Mouse (Mus musculus): ENCODE results near the gene Ttll10.

Ttll10 gene

GRCm38 (mm10) chr4:156059261-156059660, at the start of gene Ttll10:
TSS of gene Ttll10 (minus strand) at chr4:156059414.
- Histone ChIP-seq H3K36me3 (ENCODE audit: control insufficient read depth, insufficient read depth, low read length, poor library complexity, severe bottlenecking) (no peaks in the 10 kb centered on the region), H3K27me3 (ENCODE audit: control insufficient read depth, insufficient read depth, low read length, poor library complexity, severe bottlenecking) (no peaks in the 10 kb centered on the region)
- DNase-seq (ENCODE audit: low read depth, low spot score): no peak

- no peaks in the 10 kb centered on the region for H3K36me3 ChIP-seq (ENCODE audit: control insufficient read depth, insufficient read depth, low read length, poor library complexity, severe bottlenecking)
- no peak for DNase-seq (ENCODE audit: low read depth, low spot score)
- no peaks in the 10 kb centered on the region for H3K27me3 ChIP-seq (ENCODE audit: control insufficient read depth, insufficient read depth, low read length, poor library complexity, severe bottlenecking)
These were observed 44.1 kb upstream of the Ttll10 start for GRCm38 (mm10) chr4:156103342-156103741.

GRCm38 (mm10) chr4:156101481-156101903, 42.3 kb upstream of the Ttll10 start:
- no peaks in the 10 kb centered on the region for H3K27me3 ChIP-seq (ENCODE audit: control insufficient read depth, insufficient read depth, low read length, poor library complexity, severe bottlenecking)
- DNase-seq (ENCODE audit: low read depth, low spot score): peak; percentile 37
- H3K36me3 ChIP-seq (ENCODE audit: control insufficient read depth, insufficient read depth, low read length, poor library complexity, severe bottlenecking): no peaks in the 10 kb centered on the region

DNA sequence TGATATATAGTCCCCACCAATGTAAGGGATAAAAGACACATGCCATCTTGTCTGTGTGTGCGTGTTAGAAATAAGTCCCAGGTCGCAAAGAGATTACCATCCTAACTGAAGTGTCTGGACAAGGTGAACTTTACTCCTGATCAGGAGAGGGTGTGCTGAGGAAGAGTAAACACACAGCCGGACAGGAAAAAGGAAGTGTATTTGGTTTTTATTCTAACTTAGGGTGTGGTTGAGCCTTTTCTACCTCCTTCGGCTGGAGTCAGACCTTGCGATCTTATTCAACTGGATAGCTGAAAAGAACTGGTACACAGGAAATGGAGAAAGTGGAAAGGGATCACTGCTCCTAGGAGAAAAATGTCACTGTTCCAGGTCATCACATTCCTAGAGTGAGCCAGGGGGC, 41.3 kb upstream of the Ttll10 start:
- H3K36me3 ChIP-seq (ENCODE audit: control insufficient read depth, insufficient read depth, low read length, poor library complexity, severe bottlenecking): no peaks in the 10 kb centered on the region
- DNase-seq (ENCODE audit: low read depth, low spot score): no peak

GRCm38 (mm10) chr4:156099427-156099826, 40.2 kb upstream of the Ttll10 start:
- no peak for DNase-seq (ENCODE audit: low read depth, low spot score)
- H3K36me3 ChIP-seq (ENCODE audit: control insufficient read depth, insufficient read depth, low read length, poor library complexity, severe bottlenecking): no peaks in the 10 kb centered on the region

More for the DNA sequence above, 41.3 kb upstream of the Ttll10 start:
- no peaks in the 10 kb centered on the region; the same call in 1 of the 2 replicates for H3K27me3 ChIP-seq (ENCODE audit: control insufficient read depth, insufficient read depth, low read length, poor library complexity, severe bottlenecking)

DNA sequence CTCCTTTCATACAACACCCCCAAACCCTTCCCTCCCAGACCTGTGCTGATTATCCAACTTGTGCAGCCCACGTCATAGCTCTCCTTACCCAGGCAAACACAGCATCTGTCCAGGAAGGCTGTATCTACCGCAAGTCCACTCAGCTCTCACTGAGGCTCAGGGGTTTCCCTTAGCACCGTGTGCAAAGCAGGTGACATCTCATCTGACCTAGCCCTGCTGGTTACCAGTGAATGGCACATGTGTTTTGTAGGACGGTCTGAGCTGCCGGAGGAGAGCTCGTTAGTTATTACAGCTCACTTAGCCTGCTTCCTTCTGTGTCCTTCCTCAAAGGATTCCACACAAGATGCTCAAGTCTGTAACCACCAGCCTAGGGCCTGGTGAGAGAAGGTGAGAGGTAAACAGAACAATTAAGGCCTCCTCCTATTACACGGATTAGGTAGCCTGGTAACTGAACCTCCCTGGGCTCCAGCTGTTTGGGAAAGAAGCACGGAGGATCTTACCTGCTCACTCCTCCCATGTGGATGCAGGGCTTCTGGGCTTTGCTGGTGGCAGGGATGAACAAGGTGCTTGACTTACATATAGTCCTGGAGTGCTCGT, 38.7 kb upstream of the Ttll10 start:
- no peaks in the 10 kb centered on the region for H3K36me3 ChIP-seq (ENCODE audit: control insufficient read depth, insufficient read depth, low read length, poor library complexity, severe bottlenecking)

More at GRCm38 (mm10) chr4:156099427-156099826, 40.2 kb upstream of the Ttll10 start:
- H3K27me3 ChIP-seq (ENCODE audit: control insufficient read depth, insufficient read depth, low read length, poor library complexity, severe bottlenecking): no peaks in the 10 kb centered on the region; the same call in 1 of the 2 replicates

DNA sequence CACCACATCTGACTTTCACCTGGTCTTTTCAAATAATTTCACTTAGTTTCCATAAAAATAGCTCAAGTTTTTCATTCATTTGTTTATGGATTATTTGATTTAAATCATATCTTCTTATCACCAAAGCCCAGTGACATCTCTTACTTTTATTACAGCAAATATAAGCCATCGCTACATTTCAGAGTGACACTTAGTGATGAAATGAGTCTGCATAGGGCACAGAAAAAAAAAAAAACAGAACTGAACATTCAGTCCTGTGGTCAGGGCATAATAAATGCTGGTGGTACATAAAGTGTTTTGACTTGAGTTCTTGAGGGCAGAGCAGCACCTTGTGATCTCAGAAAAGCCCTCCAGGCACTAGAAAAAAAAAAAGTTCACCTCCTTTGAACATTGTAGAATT, 37.0 kb upstream of the Ttll10 start:
- DNase-seq (ENCODE audit: low read depth, low spot score): no peak
- no peaks in the 10 kb centered on the region for H3K36me3 ChIP-seq (ENCODE audit: control insufficient read depth, insufficient read depth, low read length, poor library complexity, severe bottlenecking)

More for the DNA sequence above, 38.7 kb upstream of the Ttll10 start:
- H3K27me3 ChIP-seq (ENCODE audit: control insufficient read depth, insufficient read depth, low read length, poor library complexity, severe bottlenecking): no peaks in the 10 kb centered on the region; the same call in 1 of the 2 replicates
- no peak for DNase-seq (ENCODE audit: low read depth, low spot score)

DNA sequence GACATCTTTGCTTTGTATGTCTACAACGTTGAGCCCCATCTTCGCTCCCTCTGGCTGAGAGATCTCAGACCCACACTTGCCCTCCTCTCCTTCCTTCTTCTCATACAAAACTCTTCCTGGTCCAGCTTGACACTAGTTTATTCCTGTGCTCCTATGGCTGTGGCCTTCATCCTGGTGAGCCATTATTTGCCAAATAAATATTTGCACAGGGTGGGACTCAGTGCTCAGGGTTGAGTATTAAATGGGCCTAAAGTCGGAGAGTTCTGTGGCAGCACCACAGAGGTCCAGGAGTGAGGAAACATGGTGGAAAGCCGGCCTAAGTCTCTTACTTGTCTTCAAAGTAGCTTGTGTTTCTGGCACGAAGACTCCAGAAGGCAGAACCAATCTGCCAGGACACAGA, 34.5 kb upstream of the Ttll10 start:
- no peaks in the 10 kb centered on the region for H3K36me3 ChIP-seq (ENCODE audit: control insufficient read depth, insufficient read depth, low read length, poor library complexity, severe bottlenecking)
- H3K27me3 ChIP-seq (ENCODE audit: control insufficient read depth, insufficient read depth, low read length, poor library complexity, severe bottlenecking): no peaks in the 10 kb centered on the region; the same call in 1 of the 2 replicates
- no peak for DNase-seq (ENCODE audit: low read depth, low spot score)

More for the DNA sequence above, 37.0 kb upstream of the Ttll10 start:
- H3K27me3 ChIP-seq (ENCODE audit: control insufficient read depth, insufficient read depth, low read length, poor library complexity, severe bottlenecking): no peaks in the 10 kb centered on the region; the same call in 1 of the 2 replicates

GRCm38 (mm10) chr4:156092765-156093164, 33.6 kb upstream of the Ttll10 start:
- no peak for DNase-seq (ENCODE audit: low read depth, low spot score)
- Histone ChIP-seq H3K27me3 (ENCODE audit: control insufficient read depth, insufficient read depth, low read length, poor library complexity, severe bottlenecking) (no peaks in the 10 kb centered on the region; the same call in 1 of the 2 replicates), H3K36me3 (ENCODE audit: control insufficient read depth, insufficient read depth, low read length, poor library complexity, severe bottlenecking) (no peaks in the 10 kb centered on the region)

- no peaks in the 10 kb centered on the region; the same call in 1 of the 2 replicates for H3K27me3 ChIP-seq (ENCODE audit: control insufficient read depth, insufficient read depth, low read length, poor library complexity, severe bottlenecking)
- no peak for DNase-seq (ENCODE audit: low read depth, low spot score)
These were observed 32.0 kb upstream of the Ttll10 start for GRCm38 (mm10) chr4:156091236-156091635.

DNA sequence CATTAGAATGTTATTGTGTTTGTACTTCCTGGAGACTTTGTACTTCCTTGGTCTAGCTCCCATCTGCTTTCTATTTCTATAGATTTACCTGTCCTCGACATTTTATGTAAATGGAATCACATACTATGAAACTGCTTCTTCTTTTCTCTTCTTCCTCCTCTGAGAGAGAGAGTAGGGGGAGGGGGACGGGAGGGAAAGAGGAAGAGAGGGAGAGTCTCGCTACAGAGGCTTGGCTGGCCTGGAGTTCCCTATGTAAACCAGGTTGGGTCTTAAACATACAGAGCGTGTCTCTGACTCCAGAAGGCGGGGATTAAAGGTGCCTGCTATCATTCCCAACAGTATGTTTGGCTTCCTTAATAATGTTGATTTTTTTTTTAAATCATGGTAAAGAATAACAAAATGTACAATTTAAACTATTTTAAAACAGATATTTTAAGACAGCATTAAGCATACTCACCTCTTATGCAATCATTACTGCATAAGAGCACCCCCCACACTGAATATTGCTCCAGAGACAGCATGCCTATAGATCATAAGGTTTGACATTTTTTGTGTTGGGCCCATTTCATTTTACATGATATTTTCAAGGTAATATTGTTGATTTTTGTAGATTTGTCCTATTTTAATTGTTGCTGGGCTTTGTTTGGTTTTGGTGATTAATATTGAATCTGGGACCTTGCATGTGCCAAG, 28.3 kb upstream of the Ttll10 start:
- H3K36me3 ChIP-seq (ENCODE audit: control insufficient read depth, insufficient read depth, low read length, poor library complexity, severe bottlenecking): no peaks in the 10 kb centered on the region
- no peaks in the 10 kb centered on the region for H3K27me3 ChIP-seq (ENCODE audit: control insufficient read depth, insufficient read depth, low read length, poor library complexity, severe bottlenecking)
- peak; percentile 63 for DNase-seq (ENCODE audit: low read depth, low spot score)

More at GRCm38 (mm10) chr4:156091236-156091635, 32.0 kb upstream of the Ttll10 start:
- H3K36me3 ChIP-seq (ENCODE audit: control insufficient read depth, insufficient read depth, low read length, poor library complexity, severe bottlenecking): no peaks in the 10 kb centered on the region

DNA sequence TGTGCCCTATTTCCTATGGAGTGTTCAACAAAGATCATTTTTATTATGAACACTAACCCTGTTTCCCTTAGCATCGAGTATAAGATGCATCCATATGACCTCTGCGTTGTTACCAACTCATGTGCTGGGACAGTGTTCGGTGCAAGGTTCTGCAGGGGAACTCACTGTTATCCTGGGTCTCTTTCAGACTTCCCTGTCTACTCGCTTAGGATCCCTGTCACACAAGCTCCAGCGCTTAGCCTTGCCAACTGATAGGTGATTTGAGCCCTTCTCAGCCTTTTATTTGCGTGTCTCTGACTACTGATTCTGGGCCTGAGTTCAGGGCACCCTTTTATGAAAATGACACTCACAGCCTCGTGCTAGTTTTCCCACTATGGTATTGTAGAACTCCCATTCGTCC, 26.0 kb upstream of the Ttll10 start:
- no peak for DNase-seq (ENCODE audit: low read depth, low spot score)
- no peaks in the 10 kb centered on the region for H3K27me3 ChIP-seq (ENCODE audit: control insufficient read depth, insufficient read depth, low read length, poor library complexity, severe bottlenecking)
- H3K36me3 ChIP-seq (ENCODE audit: control insufficient read depth, insufficient read depth, low read length, poor library complexity, severe bottlenecking): no peaks in the 10 kb centered on the region

- no peaks in the 10 kb centered on the region for H3K36me3 ChIP-seq (ENCODE audit: control insufficient read depth, insufficient read depth, low read length, poor library complexity, severe bottlenecking)
- no peaks in the 10 kb centered on the region for H3K27me3 ChIP-seq (ENCODE audit: control insufficient read depth, insufficient read depth, low read length, poor library complexity, severe bottlenecking)
- DNase-seq (ENCODE audit: low read depth, low spot score): no peak
These were observed 25.1 kb upstream of the Ttll10 start for GRCm38 (mm10) chr4:156084096-156084879.

DNA sequence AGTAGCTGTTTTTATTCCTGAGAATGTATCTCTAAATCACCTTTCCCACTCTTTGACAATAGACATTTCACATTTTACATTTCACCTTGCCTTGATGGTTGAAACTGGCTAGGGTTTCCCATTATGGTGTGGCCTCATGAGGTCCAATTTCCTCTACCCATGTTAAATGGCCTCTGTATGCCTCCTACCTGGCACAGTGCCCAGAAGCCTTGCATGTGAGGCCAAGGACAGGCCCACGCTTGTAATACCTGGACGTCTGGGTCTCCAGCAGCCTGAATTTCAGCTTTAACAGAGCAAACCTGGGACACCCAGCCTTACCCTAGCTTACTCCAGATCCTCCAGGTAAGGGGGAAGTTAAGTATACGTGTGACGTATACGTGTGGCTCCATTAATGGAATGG, 24.1 kb upstream of the Ttll10 start:
- DNase-seq (ENCODE audit: low read depth, low spot score): no peak
- Histone ChIP-seq H3K27me3 (ENCODE audit: control insufficient read depth, insufficient read depth, low read length, poor library complexity, severe bottlenecking) (no peaks in the 10 kb centered on the region), H3K36me3 (ENCODE audit: control insufficient read depth, insufficient read depth, low read length, poor library complexity, severe bottlenecking) (no peaks in the 10 kb centered on the region)

Measured in splenic B cell, adult 2 months (primary cell).